Mouse (Mus musculus): ENCODE results near the gene Gm45062.

- TF ChIP-seq GATA1 (IDR thresholded peaks at IDR 0.05; ENCODE audit: borderline replicate concordance, low read length) = no peak
- TF ChIP-seq FLI1 (IDR thresholded peaks at IDR 0.05; ENCODE audit: low read length) = no peak
Measured at GRCm38 (mm10) chr6:8409865-8410264, 150.6 kb downstream of the Gm45062 start.

Data from megakaryocyte, embryonic 14.5 days (primary cell).